Mouse (Mus musculus): ENCODE results near the gene Nop16. TPM values are rescaled to one million over a fixed set of nuclear protein-coding genes. Genes with fewer than 3 reads are reported as not detected.

Gene Nop16
- 10 to 100 TPM; 16.2 to 25.1 TPM for total RNA-seq (2023)

GRCm38 (mm10) chr13:54589996-54590951, at the start of gene Nop16, which contains the start of gene Higd2a:
TSS of gene Nop16 (minus strand) at chr13:54590090.
TSS of gene Higd2a (plus strand) at chr13:54590207.

GRCm38 (mm10) chr13:54621155-54621932, 31.5 kb upstream of the Nop16 start, which contains the start of gene Faf2:
TSS of gene Faf2 (plus strand) at chr13:54621784.

GRCm38 (mm10) chr13:54610972-54611754, 21.3 kb upstream of the Nop16 start, which contains the start of gene Cltb:
TSS of gene Cltb (minus strand) at chr13:54611344.

DNA sequence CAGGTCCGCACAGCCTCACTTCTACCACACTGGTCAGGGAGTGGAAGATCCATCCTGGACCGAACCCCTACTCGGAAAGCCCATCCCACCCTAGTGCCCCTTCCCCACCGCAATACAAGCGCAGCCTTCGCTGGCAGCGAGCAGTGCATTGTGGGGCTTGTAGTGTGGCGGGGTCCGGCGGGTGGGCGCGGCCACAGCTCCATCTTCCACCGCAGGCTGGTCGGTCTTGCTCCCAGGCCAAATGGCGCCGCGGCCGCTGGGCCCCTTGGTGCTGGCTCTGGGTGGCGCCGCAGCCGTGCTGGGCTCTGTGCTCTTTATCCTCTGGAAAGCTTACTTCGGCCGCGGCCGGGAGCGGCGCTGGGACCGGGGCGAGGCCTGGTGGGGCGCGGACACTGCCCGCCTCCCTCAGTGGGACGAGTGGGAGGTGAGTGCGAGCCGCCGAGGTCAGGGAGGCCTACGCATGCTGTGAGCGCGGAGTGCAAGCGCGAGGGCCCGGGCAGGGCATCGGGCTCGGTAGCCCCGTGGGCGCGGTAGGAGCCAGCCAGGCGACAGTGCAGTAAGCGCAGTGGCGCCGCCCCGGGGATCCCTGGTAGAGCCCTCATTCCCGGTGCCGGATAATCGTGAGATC, 14.9 kb downstream of the Nop16 start, which contains the start of gene Arl10:
Gene Arl10 (plus strand): TSS at position 162 of the 628 bp plus-strand sequence.

DNA sequence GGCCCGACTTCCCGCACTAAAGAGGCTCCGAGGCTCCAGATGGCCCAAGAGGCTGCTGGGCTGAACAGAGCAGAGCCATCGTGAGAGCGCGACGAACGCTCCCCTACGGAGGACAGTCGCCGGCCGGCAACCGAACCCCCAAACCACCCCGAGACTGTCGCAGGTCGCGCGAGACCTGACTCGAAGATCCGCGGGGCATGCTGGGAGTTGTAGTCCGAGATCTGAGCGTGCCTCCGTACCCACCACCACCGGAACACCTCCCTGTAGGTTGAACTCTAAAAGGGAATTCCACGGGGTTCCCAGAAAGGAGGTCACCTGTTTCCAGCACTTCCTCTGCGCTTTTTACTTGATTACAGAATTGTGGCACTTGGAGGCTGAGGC, 24.7 kb downstream of the Nop16 start, which contains the start of gene 4833439L19Rik:
Gene 4833439L19Rik (minus strand): TSS at position 235 of the 381 bp plus-strand sequence.

Other genes starting within 250 kb of the Nop16 start
- under 1 TPM; 0.17 to 0.47 TPM for gene Cplx2, start 218.7 kb downstream of the Nop16 start, total RNA-seq (2023)
- 10 to 100 TPM; 34.0 to 35.1 TPM for gene Thoc3, start 121.2 kb downstream of the Nop16 start, total RNA-seq (2023)
- gene Simc1, start 86.3 kb downstream of the Nop16 start, total RNA-seq (2023), result 10 to 100 TPM; 30.9 to 33.8 TPM
- gene 4833439L19Rik, start 24.7 kb downstream of the Nop16 start, total RNA-seq (2023), result 10 to 100 TPM; 37.7 to 46.2 TPM
- 1 to 10 TPM; 1.9 to 3.9 TPM for gene Arl10, start 15.1 kb downstream of the Nop16 start, total RNA-seq (2023)
- 10 to 100 TPM; 84.3 to 84.7 TPM for gene Higd2a, start 117 bp upstream of the Nop16 start, total RNA-seq (2023)
- gene Cltb, start 21.3 kb upstream of the Nop16 start, total RNA-seq (2023), result 10 to 100 TPM; 35.8 to 40.6 TPM
- 10 to 100 TPM; 49.8 to 67.3 TPM for gene Faf2, start 31.7 kb upstream of the Nop16 start, total RNA-seq (2023)
- gene Rnf44, start 103.8 kb upstream of the Nop16 start, total RNA-seq (2023), result 100 to 1,000 TPM; 223 to 234 TPM
- not detected for gene Cdhr2, start 111.4 kb upstream of the Nop16 start, total RNA-seq (2023)
- gene Gprin1, start 159.8 kb upstream of the Nop16 start, total RNA-seq (2023), result not detected
- gene Sncb, start 176.5 kb upstream of the Nop16 start, total RNA-seq (2023), result not detected
- gene Eif4e1b, start 193.9 kb upstream of the Nop16 start, total RNA-seq (2023), result not detected
- 1 to 10 TPM in 1 of 2 experiments, under 1 TPM in 1; 0.84 to 2.1 TPM for gene Tspan17, start 199.3 kb upstream of the Nop16 start, total RNA-seq (2023)